Mouse (Mus musculus) heart, adult 8-10 months (tissue): ENCODE results near the gene Tmem8b. TPM values are rescaled to one million over a fixed set of nuclear protein-coding genes. Genes with fewer than 3 reads are reported as not detected.

Experiments used
- DNase-seq: peaks from one replicate; pipeline ENCODE4 v3.0.0; 2022; ENCODE audit warnings: low spot score
- total RNA-seq, 4 experiments: library from RNA; stranded (reverse); gene quantifications; 2 replicates each; pipeline ENCODE4 v1.2.4; 2022

Tmem8b gene
- total RNA-seq, 4 experiments from 2014 or later: 20.3 to 24.0 (median 21.7) TPM

DNA sequence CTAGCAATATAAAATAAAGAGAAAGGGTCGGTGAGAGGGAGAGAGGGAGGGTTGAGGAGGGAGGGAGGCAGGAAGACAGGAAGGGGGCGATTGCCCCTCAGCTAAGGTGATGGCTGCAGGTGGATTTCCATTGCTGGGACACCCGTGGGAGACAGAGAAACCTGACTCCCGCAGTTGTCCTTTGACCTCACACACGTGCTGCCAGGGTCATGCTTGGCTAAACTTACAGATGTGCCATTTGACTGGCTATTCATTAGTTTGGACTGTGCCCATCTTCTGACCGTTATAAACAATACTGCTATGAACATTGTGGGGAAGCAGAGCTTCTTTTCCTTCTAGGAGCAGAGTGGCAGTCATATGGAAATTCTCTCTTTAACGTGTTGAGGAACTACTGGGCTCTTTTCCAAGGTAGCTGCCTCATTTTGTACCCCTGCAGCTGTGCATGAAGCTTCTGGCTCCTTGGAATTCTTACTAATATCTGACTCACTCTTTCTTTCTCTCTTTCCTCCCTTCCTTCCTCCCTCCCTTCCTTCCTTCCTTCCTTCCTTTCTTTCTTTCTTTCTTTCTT lies 45.0 kb downstream of the Tmem8b start:
- no peak for DNase-seq

- DNase-seq: no peak
Measured at GRCm38 (mm10) chr4:43720491-43721228, 51.9 kb downstream of the Tmem8b start.

GRCm38 (mm10) chr4:43722191-43722590 lies 53.4 kb downstream of the Tmem8b start:
- no peak for DNase-seq

GRCm38 (mm10) chr4:43724764-43725163 lies 56.0 kb downstream of the Tmem8b start:
- DNase-seq: peak; percentile 63

- DNase-seq: no peak
Measured at GRCm38 (mm10) chr4:43726228-43726993, 57.6 kb downstream of the Tmem8b start.

DNA sequence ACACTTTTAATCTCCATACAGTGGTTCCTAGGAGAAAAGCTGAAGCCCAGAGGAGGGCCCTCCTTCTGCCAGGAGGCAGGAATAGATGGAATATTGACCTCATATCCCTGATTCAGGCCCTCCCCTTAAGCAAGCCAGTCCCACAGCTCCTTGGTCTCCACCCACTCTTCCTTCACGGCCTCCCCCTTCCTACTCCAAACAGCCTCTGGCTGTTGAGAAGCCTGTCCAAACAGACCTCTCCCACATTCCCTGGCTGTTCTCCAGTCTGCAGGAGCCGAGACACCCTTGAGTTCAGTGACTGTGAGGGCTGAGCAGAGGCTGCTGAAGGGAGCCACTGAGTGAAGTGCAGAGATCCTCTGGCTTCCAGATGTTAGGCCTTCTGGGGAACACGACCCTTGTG lies 58.2 kb downstream of the Tmem8b start, which contains the start of gene Hrct1:
TSS of gene Hrct1 (plus strand) at position 194 of the 400 bp plus-strand sequence.
- peak; percentile 94 for DNase-seq

DNA sequence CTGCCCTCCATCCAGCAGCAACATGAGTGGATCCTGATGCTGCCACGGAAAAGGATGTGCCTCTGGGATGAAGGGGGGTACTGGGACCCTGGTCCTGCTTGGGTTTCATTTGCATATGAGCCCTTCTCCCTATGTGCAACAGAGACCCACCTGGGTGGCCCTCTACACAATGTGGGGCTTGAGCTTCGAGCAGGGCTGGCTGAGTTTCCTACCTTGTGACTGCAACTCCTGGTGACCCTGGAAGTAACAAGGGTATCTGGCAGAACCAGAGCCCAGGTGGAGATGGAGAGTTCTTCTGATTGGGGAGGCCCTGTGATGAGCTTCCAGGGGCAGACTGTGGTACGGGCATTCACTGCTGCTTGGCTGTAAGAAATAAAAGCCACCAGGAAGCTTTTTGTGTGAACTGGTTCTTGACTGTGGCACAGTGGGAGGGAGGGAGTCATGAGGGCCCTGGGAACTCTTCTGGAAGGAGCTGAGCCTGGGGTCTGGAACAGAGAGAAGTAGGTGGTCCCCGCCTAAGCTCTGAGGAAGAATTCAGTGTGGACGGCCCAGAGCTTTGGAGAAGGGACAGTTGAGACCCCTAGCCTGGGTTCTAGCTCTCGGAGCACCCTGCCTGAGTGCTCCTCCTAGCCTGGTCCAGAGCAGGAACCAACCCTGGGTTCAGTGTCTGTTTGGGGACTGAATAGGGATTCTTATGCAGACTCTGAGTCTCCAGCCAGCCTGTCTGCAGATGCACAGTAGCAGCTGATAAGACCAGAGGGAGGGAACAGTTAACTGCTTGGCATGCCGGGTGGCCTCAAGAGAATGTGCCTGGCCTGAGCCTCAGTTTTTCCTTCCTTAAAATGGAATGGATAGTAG lies 59.2 kb downstream of the Tmem8b start:
- no peak for DNase-seq

DNA sequence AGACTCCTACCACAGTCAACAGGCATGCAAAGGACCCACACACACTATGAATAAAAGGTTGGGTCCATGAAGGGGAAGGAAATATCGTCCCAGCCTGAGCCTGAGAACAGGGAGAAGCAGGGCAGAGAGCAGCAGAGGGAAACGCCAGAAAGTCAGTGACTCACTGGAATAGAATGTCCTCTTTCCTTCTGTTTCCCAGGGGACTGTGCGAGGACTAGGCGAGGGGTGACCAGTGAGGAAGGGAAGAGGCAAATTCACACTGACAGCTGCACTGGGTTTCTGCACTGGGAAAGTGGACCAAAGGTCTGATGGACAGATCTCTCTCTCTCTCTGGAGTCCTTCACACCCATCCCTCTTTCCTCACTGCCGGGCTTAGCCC lies 59.8 kb downstream of the Tmem8b start:
- DNase-seq: peak; percentile 95

DNA sequence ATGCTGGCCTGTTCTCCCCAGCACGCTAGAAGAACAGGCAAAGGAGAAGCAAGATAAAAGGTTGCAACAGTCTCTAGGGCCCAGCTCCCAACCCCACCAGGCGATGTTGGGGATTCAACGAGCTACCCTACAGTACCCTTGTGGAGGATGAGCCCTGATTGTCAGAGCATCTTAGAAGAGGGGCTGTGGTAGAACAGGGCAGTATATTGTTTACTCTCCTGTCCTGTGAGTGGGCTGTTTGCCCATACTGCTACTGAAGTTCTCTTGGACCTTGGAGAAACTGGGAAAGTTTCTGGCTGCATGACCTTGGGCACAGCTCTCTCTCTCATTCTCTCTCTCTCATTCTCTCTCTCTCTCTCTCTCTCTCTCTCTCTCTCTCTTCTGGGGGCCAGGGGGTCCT lies 60.4 kb downstream of the Tmem8b start:
- no peak for DNase-seq

DNA sequence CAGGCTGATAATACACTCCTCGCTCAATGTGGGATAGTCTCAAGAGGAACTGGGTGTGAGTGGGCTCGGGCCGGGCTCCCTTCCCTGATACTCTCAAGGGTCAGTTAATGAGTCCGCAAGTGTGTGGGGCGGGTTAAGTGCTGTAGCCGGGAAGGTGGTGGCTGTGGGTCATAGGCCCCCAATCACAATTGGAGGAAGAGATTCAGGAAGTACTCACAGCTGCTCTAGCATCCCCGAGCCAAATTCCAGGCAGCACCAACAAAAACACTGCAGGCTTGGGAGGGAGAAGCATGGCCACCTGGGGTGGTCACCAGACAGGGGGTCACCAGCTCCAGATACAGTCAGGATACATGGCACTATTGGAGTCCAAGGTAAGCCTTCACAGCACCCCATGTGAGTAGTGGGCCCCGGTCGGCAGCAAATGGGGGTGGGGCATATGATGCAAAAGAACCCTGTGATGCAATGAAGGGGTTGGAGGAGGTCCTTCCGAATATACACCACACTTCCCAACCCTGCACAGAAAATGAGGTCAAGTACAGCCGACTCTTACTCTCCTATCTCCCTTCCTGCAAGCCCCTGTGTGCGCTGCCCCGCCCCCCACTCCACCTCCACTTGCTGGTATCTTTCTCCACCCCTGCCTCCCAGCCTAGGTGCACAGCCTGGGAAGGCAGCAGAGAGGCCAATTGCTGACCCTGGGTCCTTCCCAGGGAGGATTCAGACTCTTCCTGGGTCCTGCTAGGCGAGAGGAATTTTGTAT lies 61.2 kb downstream of the Tmem8b start, which contains the start of gene Spaar:
TSS of gene Spaar (plus strand) at position 241 of the 757 bp plus-strand sequence.
- DNase-seq: peak; percentile 88

- peak; percentile 41 for DNase-seq
Measured at GRCm38 (mm10) chr4:43730750-43731297, 62.1 kb downstream of the Tmem8b start.

DNA sequence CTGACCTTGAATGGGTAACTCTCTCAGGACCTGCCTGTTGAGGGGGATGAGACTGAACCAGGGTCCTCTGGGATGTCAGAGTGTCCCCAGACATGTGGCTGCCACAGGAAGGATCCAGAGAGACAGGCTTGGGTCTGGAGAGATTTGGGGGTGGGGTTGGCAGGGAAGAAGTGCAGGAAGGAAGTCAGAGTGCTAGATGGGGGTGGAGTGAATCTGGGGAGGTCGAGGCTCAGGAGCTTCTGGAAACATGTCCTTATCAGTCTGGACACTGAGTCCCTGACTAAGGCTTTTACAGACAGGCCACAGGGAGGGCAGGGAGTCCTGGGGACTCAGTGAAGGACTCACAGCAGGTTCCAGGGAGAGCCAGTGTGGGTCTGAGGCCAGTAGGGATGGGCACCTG lies 63.4 kb downstream of the Tmem8b start:
- DNase-seq: peak; percentile 44

GRCm38 (mm10) chr4:43733186-43733585 lies 64.4 kb downstream of the Tmem8b start:
- peak; percentile 44 for DNase-seq

DNA sequence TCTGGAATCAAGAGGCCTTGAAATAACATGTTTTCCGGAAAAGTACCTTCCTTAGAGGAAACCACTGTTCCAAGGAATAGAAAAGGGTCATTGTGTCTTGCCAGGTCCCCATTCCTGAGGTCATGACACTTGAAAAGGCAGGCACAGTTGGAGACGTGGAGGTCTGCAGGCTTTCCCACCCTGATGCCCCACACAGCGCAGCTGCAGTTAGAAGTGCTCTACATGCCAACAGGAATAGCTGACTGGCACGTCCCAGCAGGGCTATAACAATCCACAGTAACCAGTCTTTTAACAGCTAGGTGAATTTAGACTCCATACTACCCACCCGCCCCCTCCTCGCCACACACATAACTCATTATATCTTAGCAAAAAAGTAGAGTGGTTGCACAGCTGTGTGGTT lies 68.4 kb downstream of the Tmem8b start:
- no peak for DNase-seq

GRCm38 (mm10) chr4:43738989-43739674 lies 70.4 kb downstream of the Tmem8b start:
- no peak for DNase-seq

- no peak for DNase-seq
Measured at GRCm38 (mm10) chr4:43741526-43741925, 72.8 kb downstream of the Tmem8b start.
